Mouse (Mus musculus) C2C12 (cell line): ENCODE data around the gene Bpgm. TPM values are rescaled to one million over a fixed set of nuclear protein-coding genes. Genes with fewer than 3 reads are reported as not detected.

ENCODE experiments used
- H3K27me3 ChIP-seq: one replicate; pipeline ENCODE4 v1.6.1; 2011; ENCODE audit not compliant: control insufficient read depth, insufficient read depth, insufficient read length
- H3K36me3 ChIP-seq: one replicate; pipeline ENCODE4 v1.6.1; 2011; ENCODE audit not compliant: control insufficient read depth, insufficient read depth
- H3K4me3 ChIP-seq: one replicate; pipeline ENCODE4 v1.5.1; 2011; ENCODE audit warnings: mild to moderate bottlenecking, control low read depth; ENCODE audit not compliant: poor library complexity, insufficient read depth, severe bottlenecking
- H3K79me2 ChIP-seq: one replicate; pipeline ENCODE4 v1.6.1; 2011; ENCODE audit not compliant: control insufficient read depth, insufficient read depth
- H3K79me3 ChIP-seq: one replicate; pipeline ENCODE4 v1.6.1; 2011; ENCODE audit warnings: low read depth, control low read depth
- H3ac ChIP-seq: one replicate; pipeline ENCODE3; 2011; ENCODE audit warnings: low read depth; ENCODE audit not compliant: control insufficient read depth, insufficient read length
- CEBPB ChIP-seq: IDR thresholded peaks from one replicate; pipeline ENCODE4 v1.6.1; 2011; ENCODE audit warnings: low read depth, mild to moderate bottlenecking, control low read depth, moderate library complexity
- CTCF ChIP-seq: IDR thresholded peaks from one replicate; pipeline ENCODE4 v1.5.1; 2011; ENCODE audit not compliant: control insufficient read depth, insufficient read depth, insufficient read length
- FOSL1 ChIP-seq: IDR thresholded peaks from one replicate; pipeline ENCODE4 v1.8.0; 2011; ENCODE audit warnings: mild to moderate bottlenecking, low read length; ENCODE audit not compliant: poor library complexity, insufficient read depth, severe bottlenecking
- MAX ChIP-seq: IDR thresholded peaks from one replicate; pipeline ENCODE4 v1.6.1; 2011; ENCODE audit warnings: mild to moderate bottlenecking, control low read depth
- MYOD1 ChIP-seq: IDR thresholded peaks from one replicate; pipeline ENCODE4 v1.6.1; 2011; ENCODE audit warnings: low read depth; ENCODE audit not compliant: control insufficient read depth, insufficient read length
- MYOG ChIP-seq: IDR thresholded peaks from one replicate; pipeline ENCODE4 v1.6.1; 2011; ENCODE audit not compliant: control insufficient read depth, insufficient read length; ENCODE audit errors: extremely low read depth
- USF1 ChIP-seq: IDR thresholded peaks from one replicate; pipeline ENCODE4 v1.6.1; 2011; ENCODE audit warnings: low read depth, mild to moderate bottlenecking, control low read depth, moderate library complexity
- polyA plus RNA-seq: library from polyadenylated mRNA; unstranded; fragments of >200 nt; fragmentation: generic; extraction: Trizol; gene quantifications from one replicate; pipeline ENCODE4 v1.2.1, GENCODE M21; 2012; ENCODE audit warnings: missing spikeins

Bpgm gene
- polyA plus RNA-seq, 1 experiment, result 16.1 TPM

DNA sequence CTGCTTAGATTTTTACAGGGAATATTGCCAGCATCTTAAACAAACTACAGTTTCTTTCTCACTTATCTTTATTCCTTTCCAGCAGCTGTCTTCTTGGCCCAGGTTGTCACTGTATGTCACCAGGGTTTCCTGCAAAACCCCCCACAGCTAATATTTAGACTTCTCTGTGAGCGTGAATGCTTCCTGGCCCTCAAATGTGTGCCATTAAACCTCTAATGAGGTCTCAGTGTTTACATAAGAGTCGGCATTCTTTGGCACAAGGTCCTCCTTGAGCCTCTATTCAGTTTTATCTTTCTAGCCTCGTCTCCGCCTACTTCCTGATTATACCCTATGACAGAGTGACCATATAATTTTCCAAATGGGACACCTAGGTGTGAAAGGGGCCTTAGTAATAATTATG is 4.7 kb downstream of the Bpgm start:
- Histone ChIP-seq H3ac (no peak overlapping the region), H3K36me3 (no peaks in the 10 kb centered on the region), H3K79me2 (peaks cover 15% of the 10 kb centered on the region), H3K79me3 (no peaks in the 10 kb centered on the region), H3K27me3 (no peaks in the 10 kb centered on the region), H3K4me3 (no peak overlapping the region)
- no peak for TF ChIP-seq MYOD1
- no peak for TF ChIP-seq MYOG
- no peak for TF ChIP-seq FOSL1
- TF ChIP-seq CTCF, result no peak
- TF ChIP-seq CEBPB, result no peak

DNA sequence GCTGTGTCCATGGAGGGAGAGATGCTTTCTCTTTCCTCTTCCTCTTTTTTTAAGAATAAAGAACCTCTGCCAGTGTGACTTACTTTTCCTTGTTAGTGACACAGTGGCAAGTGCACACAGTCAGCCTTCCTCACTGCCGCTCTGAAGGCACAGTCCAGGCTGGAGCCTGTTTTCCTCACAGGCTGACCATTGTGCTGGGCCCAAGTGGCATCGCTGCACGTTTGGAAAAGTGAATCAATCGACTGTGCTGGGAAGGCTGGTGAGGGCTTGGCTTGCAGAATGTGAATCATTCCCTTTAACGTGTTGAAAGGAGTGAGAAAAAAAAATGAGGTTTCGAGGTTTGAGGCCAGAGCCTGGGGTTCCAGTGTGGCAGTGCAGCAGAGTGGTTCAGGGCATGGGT is 5.3 kb downstream of the Bpgm start:
- Histone ChIP-seq H3K4me3 (no peak overlapping the region), H3K36me3 (no peaks in the 10 kb centered on the region), H3K79me3 (no peaks in the 10 kb centered on the region), H3K27me3 (no peaks in the 10 kb centered on the region), H3ac (no peak overlapping the region), H3K79me2 (peaks cover 15% of the 10 kb centered on the region)
- no peak for TF ChIP-seq CTCF
- no peak for TF ChIP-seq USF1
- TF ChIP-seq CEBPB, result no peak
- no peak for TF ChIP-seq MYOD1
- TF ChIP-seq MYOG, result no peak
- no peak for TF ChIP-seq MAX
- TF ChIP-seq FOSL1, result no peak

DNA sequence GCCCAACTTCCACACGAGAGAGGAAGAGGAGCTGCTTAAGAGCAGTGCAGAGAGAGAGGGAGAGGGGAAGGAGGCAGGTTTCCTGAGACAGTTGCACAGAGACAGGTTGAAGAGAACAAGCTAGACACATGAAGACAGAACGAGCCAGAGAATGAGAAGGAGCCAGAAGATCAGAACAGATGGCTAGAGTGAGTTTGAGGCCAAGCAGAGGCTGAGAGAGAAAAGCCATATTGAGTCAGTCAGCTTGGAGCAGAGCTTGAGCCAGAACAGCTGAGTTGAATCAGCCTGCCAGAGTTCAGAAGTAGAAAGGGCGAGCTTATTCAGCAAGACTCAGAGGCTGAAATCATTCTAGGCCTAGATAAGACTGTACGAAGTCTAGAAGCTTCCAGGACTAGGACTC is 6.8 kb downstream of the Bpgm start:
- Histone ChIP-seq H3K27me3 (no peaks in the 10 kb centered on the region), H3K4me3 (no peak overlapping the region), H3K79me3 (no peaks in the 10 kb centered on the region), H3ac (no peak overlapping the region), H3K36me3 (no peaks in the 10 kb centered on the region), H3K79me2 (peaks cover 13% of the 10 kb centered on the region)
- TF ChIP-seq CTCF (no peak), MYOD1 (no peak), USF1 (no peak), CEBPB (no peak), MAX (no peak), FOSL1 (no peak), MYOG (no peak)

DNA sequence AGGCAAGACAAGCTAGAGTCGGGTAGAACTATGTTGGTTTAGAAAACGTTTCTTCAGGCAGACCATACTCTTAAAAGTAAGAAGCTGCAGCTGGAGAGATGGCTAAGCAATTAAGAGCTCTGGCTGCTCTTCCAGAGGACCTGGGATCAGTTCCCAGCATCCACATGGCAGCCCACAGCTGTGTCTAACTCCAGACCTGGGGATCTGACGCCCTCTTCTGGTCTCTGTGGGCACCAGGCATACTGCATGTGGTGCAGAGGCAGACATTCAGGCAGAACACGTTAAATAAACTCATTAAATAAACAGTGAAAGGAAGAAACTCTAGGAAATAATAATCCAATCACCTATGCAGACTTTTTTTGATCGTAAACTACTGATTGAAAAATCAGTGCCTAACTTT is 7.4 kb downstream of the Bpgm start:
- no peak for TF ChIP-seq CTCF
- no peak for TF ChIP-seq MYOG
- TF ChIP-seq MAX, result no peak
- TF ChIP-seq FOSL1, result no peak
- no peak for TF ChIP-seq CEBPB
- Histone ChIP-seq H3K79me2 (peaks cover 9% of the 10 kb centered on the region), H3ac (no peak overlapping the region), H3K36me3 (no peaks in the 10 kb centered on the region), H3K27me3 (no peaks in the 10 kb centered on the region), H3K4me3 (no peak overlapping the region), H3K79me3 (no peaks in the 10 kb centered on the region)

DNA sequence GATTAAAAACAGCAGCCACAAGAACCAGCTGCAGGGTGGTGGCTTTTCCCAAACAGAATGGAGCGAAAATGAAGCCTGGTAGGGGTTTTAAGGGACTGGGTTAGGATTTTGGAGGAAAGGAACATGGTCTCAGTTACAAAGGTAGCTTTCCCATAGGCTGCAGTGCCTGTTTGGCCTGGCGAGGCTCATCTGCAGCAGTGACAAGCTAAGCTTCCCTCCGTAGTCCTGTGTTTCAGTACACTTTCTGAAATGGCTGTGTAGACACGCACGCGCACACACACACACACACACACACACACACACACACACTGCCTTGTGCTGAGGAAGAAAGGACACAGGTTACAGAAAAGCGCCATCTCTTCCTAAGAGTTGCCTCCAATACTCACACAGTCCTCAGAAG is 7.8 kb downstream of the Bpgm start:
- peaks cover 9% of the 10 kb centered on the region for H3K79me2 ChIP-seq
- no peak overlapping the region for H3ac ChIP-seq
- H3K79me3 ChIP-seq, result no peaks in the 10 kb centered on the region
- H3K36me3 ChIP-seq, result no peaks in the 10 kb centered on the region
- H3K27me3 ChIP-seq, result no peaks in the 10 kb centered on the region
- H3K4me3 ChIP-seq, result no peak overlapping the region
- TF ChIP-seq MAX, result no peak
- no peak for TF ChIP-seq MYOG
- TF ChIP-seq MYOD1, result no peak
- TF ChIP-seq USF1, result no peak
- no peak for TF ChIP-seq CTCF
- TF ChIP-seq FOSL1, result no peak
- TF ChIP-seq CEBPB, result no peak

DNA sequence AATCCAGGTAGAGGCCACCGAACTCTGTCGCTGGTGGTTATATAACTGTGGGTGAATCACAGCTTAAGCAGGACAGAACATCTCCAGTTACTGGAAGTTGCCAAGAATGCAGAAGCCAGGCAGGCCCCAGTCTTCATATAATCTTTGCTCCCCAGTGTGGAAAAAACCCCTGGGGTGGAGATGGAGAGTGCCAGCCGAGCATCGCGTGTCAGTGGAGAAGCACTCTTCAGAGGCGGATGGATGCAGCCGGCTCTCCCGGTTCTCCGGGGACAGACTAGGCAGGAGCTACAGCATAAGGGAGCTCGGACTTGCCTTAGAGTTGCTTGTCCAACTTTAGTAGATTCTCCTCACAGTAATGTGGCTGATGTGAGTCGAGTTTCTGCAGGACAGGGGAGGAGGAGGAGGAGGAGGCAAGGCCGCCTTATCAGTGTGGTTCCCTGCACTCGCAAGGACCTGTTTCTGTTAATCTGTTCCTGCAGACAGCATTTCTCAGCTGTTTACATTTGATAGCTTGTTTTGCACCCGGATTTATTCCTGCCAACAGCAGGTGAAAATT is 10.1 kb downstream of the Bpgm start:
- Histone ChIP-seq H3K27me3 (no peaks in the 10 kb centered on the region), H3K79me3 (no peaks in the 10 kb centered on the region), H3K36me3 (no peaks in the 10 kb centered on the region), H3ac (no peak overlapping the region), H3K79me2 (no peaks in the 10 kb centered on the region), H3K4me3 (no peak overlapping the region)
- TF ChIP-seq MYOG (no peak), MAX (no peak), USF1 (no peak), MYOD1 (no peak)
